Mouse (Mus musculus): ENCODE data around the gene Gnb1l. TPM values are rescaled to one million over a fixed set of nuclear protein-coding genes. Genes with fewer than 3 reads are reported as not detected.

The Gnb1l gene
- total RNA-seq (2023) = 1 to 10 TPM; 1.1 to 3.9 TPM

GRCm38 (mm10) chr16:18498558-18498990 lies at the start of gene Gnb1l, which contains the start of gene Rtl10:
Gnb1l (plus strand) TSS chr16:18498713.
Rtl10 (plus strand) TSS chr16:18498901.

GRCm38 (mm10) chr16:18589804-18590790 lies 91.6 kb downstream of the Gnb1l start, which contains the start of gene Tbx1:
Tbx1 (minus strand) TSS chr16:18590671.

Other genes with a start within 250 kb of the Gnb1l start
- gene Ranbp1, start 250.0 kb upstream of the Gnb1l start, total RNA-seq (2023) = 10 to 100 TPM; 71.8 to 79.3 TPM
- not detected for gene Gm49776, start 240.4 kb upstream of the Gnb1l start, total RNA-seq (2023)
- gene Dgcr8, start 209.5 kb upstream of the Gnb1l start, total RNA-seq (2023) = 10 to 100 TPM; 28.9 to 32.0 TPM
- gene Tango2, start 150.6 kb upstream of the Gnb1l start, total RNA-seq (2023) = 10 to 100 TPM; 24.6 to 29.5 TPM
- 1 to 10 TPM; 6.7 to 7.6 TPM for gene Arvcf, start 150.5 kb upstream of the Gnb1l start, total RNA-seq (2023)
- gene Txnrd2, start 72.3 kb upstream of the Gnb1l start, total RNA-seq (2023) = 10 to 100 TPM; 12.7 to 17.6 TPM
- 10 to 100 TPM; 34.6 to 39.1 TPM for gene Comt, start 71.9 kb upstream of the Gnb1l start, total RNA-seq (2023)
- gene Rtl10, start 188 bp downstream of the Gnb1l start, total RNA-seq (2023) = 1 to 10 TPM; 1.3 to 2.1 TPM
- gene Tbx1, start 92.0 kb downstream of the Gnb1l start, total RNA-seq (2023) = not detected
- under 1 TPM in 1 of 2 experiments, not detected in 1; 0.85 TPM for gene Gp1bb, start 123.7 kb downstream of the Gnb1l start, total RNA-seq (2023)
- gene Gm49601, start 127.7 kb downstream of the Gnb1l start, total RNA-seq (2023) = 10 to 100 TPM; 62.3 to 64.3 TPM
- gene Sept5, start 131.2 kb downstream of the Gnb1l start, total RNA-seq (2023) = 100 to 1,000 TPM; 177 to 200 TPM

Data from neutrophil, adult 83 days (primary cell).